Mouse (Mus musculus) embryonic stem cell, embryonic (primary cell): ENCODE data around the gene Rpl13a.

Experiments used
- CTCF ChIA-PET, 4 experiments: fragments of 300-600 bp in 2 of 4; fragments of 350-600 bp in 2 of 4; sonication (Branson Sonifier 250); formaldehyde crosslinking; loops; one replicate each; lab custom pipeline; 2022; ENCODE audit warnings: inconsistent platforms in 2 of 4; lab: Charles Lee
- POLR2A ChIA-PET, 4 experiments: fragments of 300-600 bp in 2 of 4; fragments of 350-600 bp in 2 of 4; sonication (Branson Sonifier 250); formaldehyde crosslinking; loops; one replicate each; lab custom pipeline; 2022; ENCODE audit warnings: antibody characterized with exemption in 4 of 4, inconsistent platforms in 1 of 4; lab: Charles Lee

The Rpl13a gene

GRCm38 (mm10) chr7:45151303-45151702 lies 22.7 kb upstream of the Rpl13a start:
- POLR2A ChIA-PET, result interaction anchor here in 3 of 4 experiments (0.7 to 7.3 kb wide), 27 partner anchors 9 to 302 kb away, joined by 3 to 144 read pairs (median 4); partner anchors contain the start of genes Flt3l (in 3 of the 3), Gm45713 (in 3 of the 3), Ccdc155 (in 2 of the 3) and Rpl13a (in 2 of the 3)
- CTCF ChIA-PET, result interaction anchor here (0.6 to 3.4 kb wide), 10 partner anchors 15 to 253 kb away, joined by 3 to 10 read pairs (median 4); partner anchors contain the start of genes Flt3l (in 3 of the 4), Gm45713 (in 3 of the 4) and Prmt1 (in 1 of the 4)

- ChIA-PET POLR2A (interaction anchor here (0.6 to 7.3 kb wide), 24 partner anchors 8 to 312 kb away, joined by 3 to 144 read pairs (median 4); partner anchors contain the start of genes Rpl13a (in 3 of the 4), Flt3l (in 2 of the 4), Gm45713 (in 2 of the 4) and Ccdc155 (in 1 of the 4)), CTCF (interaction anchor here (0.5 to 3.4 kb wide), 15 partner anchors 12 to 254 kb away, joined by 3 to 10 read pairs (median 4); partner anchors contain the start of genes Flt3l (in 3 of the 4), Gm45713 (in 3 of the 4) and Ap2a1 (in 1 of the 4))
Observed at GRCm38 (mm10) chr7:45150321-45150720, 21.8 kb upstream of the Rpl13a start.

DNA sequence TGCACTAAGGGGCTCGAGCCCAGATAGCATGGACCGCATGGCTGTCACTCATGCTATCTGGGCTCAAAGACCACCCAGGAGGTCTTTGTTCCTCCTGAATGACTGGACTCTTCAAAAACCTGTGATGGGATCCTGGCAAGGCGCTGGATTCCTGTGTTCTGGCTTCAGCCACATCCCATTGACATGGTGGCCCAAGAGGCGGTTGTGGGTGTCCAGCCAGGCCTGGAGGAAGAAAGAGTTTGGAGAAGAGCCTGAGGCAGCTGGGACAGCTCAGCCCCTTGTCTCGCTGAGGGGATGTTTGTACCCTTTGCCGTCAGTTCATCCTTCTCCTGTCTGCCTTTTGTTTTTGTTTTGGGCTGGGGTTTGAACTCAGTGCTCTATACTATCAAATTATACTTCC lies 21.0 kb upstream of the Rpl13a start:
- CTCF ChIA-PET, result interaction anchor here (0.6 to 3.4 kb wide), 6 partner anchors 13 to 220 kb away, joined by 3 to 10 read pairs (median 4); partner anchors contain the start of genes Flt3l (in 3 of the 4), Gm45713 (in 3 of the 4) and Ap2a1 (in 1 of the 4)
- POLR2A ChIA-PET, result interaction anchor here in 3 of 4 experiments (0.5 to 7.3 kb wide), 7 partner anchors 12 to 308 kb away, joined by 3 to 144 read pairs (median 3); partner anchors contain the start of genes Rpl13a (in 2 of the 3), Rps11 (in 1 of the 3) and Slc17a7 (in 1 of the 3)

DNA sequence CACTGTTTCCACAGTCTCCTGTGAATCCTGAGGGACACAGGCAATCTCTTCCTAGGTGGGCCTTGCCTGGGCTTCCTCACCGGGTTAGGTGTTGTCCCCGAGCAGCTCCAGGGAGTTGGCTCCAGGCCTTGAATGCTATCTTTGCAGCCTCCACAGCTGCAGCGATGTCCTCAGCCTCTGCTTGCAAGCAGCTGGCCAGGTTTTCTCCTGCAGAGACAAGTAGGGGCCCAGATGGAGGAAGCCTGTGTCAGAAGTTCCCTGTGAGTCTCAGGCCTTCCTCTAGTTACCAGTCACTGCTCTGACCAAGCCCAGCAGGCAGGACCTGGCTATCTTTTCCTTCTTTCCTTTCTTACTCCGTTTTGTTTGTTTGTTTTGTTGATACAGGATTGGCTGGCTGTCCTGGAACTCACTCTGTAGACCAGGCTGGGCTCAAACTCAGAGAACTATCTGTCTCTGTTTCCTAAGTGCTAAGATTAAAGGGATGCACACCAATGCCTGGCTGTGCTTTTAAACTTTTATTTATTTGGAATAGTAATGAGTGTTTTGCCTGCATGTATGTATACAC lies 20.1 kb upstream of the Rpl13a start:
- ChIA-PET POLR2A (interaction anchor here in 2 of 4 experiments (1.1 to 7.3 kb wide), 3 partner anchors 15 to 20 kb away, joined by 3 to 101 read pairs (median 57); partner anchors contain the start of genes Rpl13a (in 1 of the 2) and Slc17a7 (in 1 of the 2)), CTCF (no interaction called here)

DNA sequence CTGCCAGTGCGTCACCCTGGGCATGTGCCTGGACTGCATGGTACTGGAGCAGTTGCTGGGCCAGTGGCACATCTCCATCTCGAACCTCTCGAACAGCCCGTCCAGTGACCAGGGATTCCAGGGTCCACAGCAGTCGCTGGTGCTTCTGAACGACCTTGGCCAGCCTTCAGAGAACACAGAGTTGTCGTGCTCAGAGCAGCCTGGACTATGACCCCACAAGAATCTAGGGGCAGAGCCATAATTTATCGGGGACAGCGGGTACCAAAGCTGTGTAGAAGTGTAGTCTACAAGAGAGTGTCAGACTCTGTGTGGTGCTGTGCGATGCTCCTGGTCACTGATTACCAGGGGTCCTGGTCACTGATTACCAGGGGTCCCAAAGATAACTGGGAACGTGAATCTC lies 19.3 kb upstream of the Rpl13a start:
- POLR2A ChIA-PET, result interaction anchor here in 2 of 4 experiments (1.0 to 2.2 kb wide), 4 partner anchors 11 to 56 kb away, joined by 3 to 9 read pairs (median 3); partner anchors contain the start of genes Flt3l (in 1 of the 2), Gm45713 (in 1 of the 2) and Rcn3 (in 1 of the 2)
- CTCF ChIA-PET, result no interaction called here

GRCm38 (mm10) chr7:45147267-45147666 lies 18.7 kb upstream of the Rpl13a start:
- CTCF ChIA-PET, result no interaction called here
- POLR2A ChIA-PET, result interaction anchor here in 2 of 4 experiments (1.0 to 2.2 kb wide), 6 partner anchors 10 to 89 kb away, joined by 3 to 9 read pairs (median 4); partner anchors contain the start of genes Flt3l (in 2 of the 2), Gm45713 (in 1 of the 2) and Rcn3 (in 1 of the 2)

- ChIA-PET CTCF (interaction anchor here in 2 of 4 experiments (1.1 to 2.7 kb wide), 4 partner anchors 9 to 78 kb away, joined by 3 to 8 read pairs (median 5); partner anchors contain the start of genes Flt3l (in 2 of the 2) and Gm45713 (in 2 of the 2)), POLR2A (interaction anchor here in 2 of 4 experiments (0.8 to 6.2 kb wide), 7 partner anchors 8 to 78 kb away, joined by 3 to 35 read pairs (median 9); partner anchors contain the start of genes Aldh16a1 (in 2 of the 2), Pih1d1 (in 2 of the 2), Ccdc155 (in 1 of the 2) and Flt3l (in 1 of the 2))
Observed at GRCm38 (mm10) chr7:45145460-45145859, 16.9 kb upstream of the Rpl13a start.

GRCm38 (mm10) chr7:45144368-45145174 lies 16.0 kb upstream of the Rpl13a start:
- CTCF ChIA-PET, result interaction anchor here in 2 of 4 experiments (0.9 to 2.7 kb wide), 4 partner anchors 8 to 77 kb away, joined by 3 to 8 read pairs (median 6); partner anchors contain the start of genes Flt3l (in 1 of the 2) and Gm45713 (in 1 of the 2)
- POLR2A ChIA-PET, result interaction anchor here in 3 of 4 experiments (0.7 to 6.2 kb wide), 10 partner anchors 9 to 77 kb away, joined by 3 to 35 read pairs (median 4); partner anchors contain the start of genes Aldh16a1 (in 2 of the 3), Pih1d1 (in 2 of the 3), Ccdc155 (in 1 of the 3) and Rpl13a (in 1 of the 3)

DNA sequence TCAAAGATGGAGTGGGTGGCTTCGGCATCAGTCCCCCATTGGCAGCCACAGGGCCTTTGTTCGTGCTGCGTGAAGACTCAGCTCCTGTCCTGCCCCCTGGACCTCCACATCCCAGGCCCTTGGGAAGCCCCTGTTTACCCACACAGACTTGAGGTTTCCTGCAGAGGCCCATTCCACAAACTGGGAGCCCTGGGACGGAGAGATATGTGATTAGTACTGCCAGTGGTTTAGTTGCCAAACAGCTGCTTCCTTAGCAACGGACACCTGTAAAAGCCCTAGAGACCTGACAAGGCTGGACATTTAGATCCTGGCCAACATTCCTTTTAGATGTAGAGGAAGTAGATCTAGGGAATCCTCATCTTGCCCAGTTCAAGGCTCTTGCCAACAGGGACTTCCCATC lies 13.4 kb upstream of the Rpl13a start:
- POLR2A ChIA-PET, result interaction anchor here in 3 of 4 experiments (0.5 to 6.2 kb wide), 11 partner anchors 7 to 426 kb away, joined by 3 to 35 read pairs (median 5); partner anchors contain the start of genes Aldh16a1 (in 2 of the 3) and Pih1d1 (in 2 of the 3)

GRCm38 (mm10) chr7:45141319-45141718 lies 12.8 kb upstream of the Rpl13a start:
- ChIA-PET POLR2A (interaction anchor here in 3 of 4 experiments (0.5 to 6.2 kb wide), 5 partner anchors 9 to 427 kb away, joined by 3 to 35 read pairs (median 3); partner anchors contain the start of genes Aldh16a1 (in 1 of the 3) and Pih1d1 (in 1 of the 3)), CTCF (no interaction called here)

More for the DNA sequence above, 13.4 kb upstream of the Rpl13a start:
- CTCF ChIA-PET, result no interaction called here

DNA sequence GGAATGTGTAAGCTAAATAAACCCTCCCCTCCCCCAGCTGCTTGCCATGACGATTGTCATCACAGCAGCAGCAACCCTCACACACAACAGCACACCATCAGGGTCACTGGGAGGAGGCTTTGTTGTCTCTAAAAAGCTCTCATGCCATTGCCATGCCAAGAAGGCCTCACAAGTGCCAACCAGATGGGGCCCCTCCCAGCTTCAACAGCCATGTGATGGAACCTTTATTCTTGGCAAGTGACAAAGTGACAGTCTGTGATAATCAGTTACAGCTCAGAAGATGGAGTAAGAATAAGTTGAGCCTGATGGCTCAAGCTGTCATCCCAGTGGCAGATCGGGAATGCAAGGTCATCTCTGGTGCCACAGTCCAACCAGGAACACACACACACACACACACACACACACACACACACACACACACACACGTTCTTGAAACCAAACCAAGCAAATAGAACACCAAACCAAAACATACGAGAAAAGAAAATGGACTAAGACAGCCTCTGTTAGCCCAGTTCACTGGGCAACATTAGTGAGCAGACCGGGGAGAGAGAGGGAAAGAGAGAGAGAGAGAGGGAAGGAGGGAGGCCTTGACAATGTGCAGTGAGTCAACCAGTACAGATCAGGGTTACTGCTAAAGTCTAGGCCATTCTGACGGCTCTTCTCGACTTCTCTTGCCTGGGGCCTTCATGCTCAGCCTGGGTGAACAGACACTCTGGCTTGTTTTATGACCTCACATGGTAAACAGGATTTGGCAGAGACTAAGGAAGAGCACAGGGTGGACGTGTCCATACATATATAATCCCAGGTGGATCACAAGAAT lies 11.6 kb upstream of the Rpl13a start:
- ChIA-PET POLR2A (interaction anchor here in 3 of 4 experiments (0.6 to 2.0 kb wide), 10 partner anchors 10 to 323 kb away, joined by 3 to 7 read pairs (median 4); partner anchors contain the start of genes Aldh16a1 (in 1 of the 3) and Rps11 (in 1 of the 3)), CTCF (interaction anchor here in 3 of 4 experiments (0.6 to 1.6 kb wide), 4 partner anchors 11 to 213 kb away, joined by 3 to 6 read pairs (median 4); no protein-coding TSS in a partner anchor)

DNA sequence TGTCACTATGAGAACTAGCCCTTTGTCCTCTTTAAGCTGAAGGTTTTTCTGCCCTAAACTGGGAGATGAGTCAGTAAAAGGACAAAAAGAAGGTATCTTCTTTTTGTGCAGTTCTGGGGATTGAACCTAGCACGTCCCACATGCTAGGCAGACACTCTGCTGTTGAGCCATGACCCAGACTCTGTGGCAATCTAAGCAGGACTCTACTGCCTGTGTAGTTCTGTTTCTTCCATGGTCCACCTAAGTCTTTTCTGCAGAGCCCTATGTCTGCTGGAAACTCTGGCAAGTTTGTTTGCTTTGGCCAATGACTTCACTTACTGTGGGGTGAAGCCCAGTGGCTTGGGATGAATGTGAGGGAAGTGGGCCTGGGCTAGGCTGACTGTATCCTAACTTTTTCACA lies 9.8 kb upstream of the Rpl13a start:
- ChIA-PET CTCF (interaction anchor here in 1 of 4 experiments (2.6 kb wide), 1 partner anchor 57 kb away, joined by 26 read pairs; no protein-coding TSS in a partner anchor), POLR2A (interaction anchor here in 2 of 4 experiments (1.0 to 2.6 kb wide), 4 partner anchors 8 to 59 kb away, joined by 3 to 32 read pairs (median 6); partner anchors contain the start of gene Rps11 (in 1 of the 2))

DNA sequence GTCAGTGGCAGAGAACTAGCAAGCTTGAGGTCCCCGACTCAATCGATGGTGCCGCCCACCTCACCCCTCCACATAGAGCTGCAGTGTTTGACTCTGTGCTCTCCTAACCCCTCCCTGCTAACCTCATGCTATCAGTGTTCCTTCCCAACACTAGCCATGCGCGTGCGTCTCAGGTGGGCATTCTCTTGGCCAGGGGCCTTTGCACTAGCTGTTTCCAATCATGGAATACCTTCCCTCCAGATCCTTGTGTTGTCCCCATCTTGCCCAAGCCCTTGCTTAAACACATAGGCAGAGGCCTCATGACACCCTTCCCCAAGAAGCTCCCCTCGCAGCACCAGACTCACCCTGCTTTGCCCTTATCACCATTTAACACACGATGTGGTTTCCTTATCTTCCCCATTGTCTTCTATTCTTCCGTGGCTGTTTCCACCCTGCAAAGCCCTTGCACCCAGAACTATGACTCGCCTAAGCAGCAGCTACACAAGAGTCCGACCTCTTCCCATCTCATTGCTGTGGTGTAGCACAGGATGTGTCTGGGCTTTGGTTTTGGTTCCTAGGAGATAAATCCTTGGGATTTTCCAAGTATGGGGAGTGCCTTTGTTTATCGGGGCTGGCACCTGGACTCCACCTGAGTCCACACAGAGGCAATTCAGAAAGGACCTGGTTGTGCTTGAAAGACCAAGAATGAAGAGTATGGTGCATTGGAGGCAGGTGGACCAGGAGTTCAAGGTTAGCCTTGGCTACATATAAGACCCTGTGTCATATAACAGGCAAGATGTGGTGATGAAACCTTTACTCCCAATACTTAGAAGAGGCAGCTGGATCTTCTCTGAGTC lies 8.8 kb upstream of the Rpl13a start:
- POLR2A ChIA-PET, result interaction anchor here (0.6 to 2.6 kb wide), 23 partner anchors 9 to 267 kb away, joined by 3 to 32 read pairs (median 4); partner anchors contain the start of genes Aldh16a1 (in 3 of the 4), Pih1d1 (in 2 of the 4), Fcgrt (in 1 of the 4) and Ptov1 (in 1 of the 4)
- CTCF ChIA-PET, result interaction anchor here (0.6 to 2.6 kb wide), 13 partner anchors 12 to 208 kb away, joined by 3 to 26 read pairs (median 3); partner anchors contain the start of genes Rcn3 (in 2 of the 4), Aldh16a1 (in 1 of the 4), Ap2a1 (in 1 of the 4) and Pih1d1 (in 1 of the 4)

DNA sequence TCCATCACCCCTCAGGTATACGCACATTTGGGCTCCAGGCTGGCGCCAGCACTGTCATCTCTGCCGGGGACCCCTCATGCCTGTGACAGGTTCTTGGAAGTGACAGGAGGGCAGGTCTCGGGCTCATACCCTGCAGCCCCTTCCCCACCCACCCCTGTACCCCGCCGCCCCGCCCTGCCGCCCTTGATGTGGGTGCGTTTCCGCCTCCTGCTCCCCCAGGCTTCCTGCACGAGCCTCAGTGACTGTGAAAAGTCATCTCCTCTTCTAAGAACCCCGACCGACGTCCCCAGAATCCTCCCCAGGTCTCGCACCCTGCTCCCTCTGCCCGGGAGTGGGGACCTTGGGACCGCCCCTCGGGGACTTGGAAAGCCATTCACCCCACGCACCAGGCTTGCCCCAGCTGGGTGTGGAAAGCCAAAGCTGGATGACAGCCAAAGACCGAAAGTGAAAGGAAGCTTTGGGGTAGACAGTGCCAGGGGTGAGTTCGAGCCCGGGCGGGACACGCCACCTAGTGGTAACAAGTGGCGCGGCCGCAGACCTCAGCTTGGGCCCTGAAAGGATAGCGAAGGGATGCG lies 7.5 kb upstream of the Rpl13a start, which contains the start of the genes Gm45713 and Flt3l:
Gm45713 (minus strand) TSS at position 239 of the 575 bp plus-strand sequence.
Flt3l (minus strand) TSS at position 440 of the 575 bp plus-strand sequence.
- POLR2A ChIA-PET, result interaction anchor here (0.7 to 2.6 kb wide), 30 partner anchors 8 to 324 kb away, joined by 3 to 32 read pairs (median 4); partner anchors contain the start of genes Rps11 (in 2 of the 4), Aldh16a1 (in 1 of the 4), Fcgrt (in 1 of the 4) and Ftl1 (in 1 of the 4)
- CTCF ChIA-PET, result interaction anchor here (0.6 to 2.6 kb wide), 61 partner anchors 8 to 1350 kb away, joined by 3 to 26 read pairs (median 3); partner anchors contain the start of genes Rcn3 (in 3 of the 4), Aldh16a1 (in 2 of the 4), Akt1s1 (in 1 of the 4) and Ap2a1 (in 1 of the 4)
